Mouse (Mus musculus) erythroblast, adult 5-6 weeks (primary cell): ENCODE measurements around the gene Ube3b. TPM values are rescaled to one million over a fixed set of nuclear protein-coding genes. Genes with fewer than 3 reads are reported as not detected.

Source experiments
- ATAC-seq: replicated peaks from 2 replicates; pipeline ENCODE4 v1.8.0; 2016; ENCODE audit warnings: moderate number of reproducible peaks, mild to moderate bottlenecking, moderate TSS enrichment, inconsistent platforms; ENCODE audit not compliant: poor library complexity, low FRiP score, severe bottlenecking
- total RNA-seq, 2 experiments: library from RNA; stranded (forward) in 1 of 2; stranded (reverse) in 1 of 2; fragments of 150-400 nt in 1 of 2; fragments of 200-764, 138-1000 nt in 1 of 2; gene quantifications; 2 replicates each; pipeline versions ENCODE4 v1.2.3 to v1.2.4; 2015 to 2017; ENCODE audit warnings: low replicate concordance in 2 of 2

Gene Ube3b
- total RNA-seq, 2 experiments from 2014 or later, result 17.3 to 25.5 TPM

- ATAC-seq, result no peak
Measured at GRCm38 (mm10) chr5:114416855-114417254, 36.4 kb downstream of the Ube3b start.

- ATAC-seq, result no peak
Measured at GRCm38 (mm10) chr5:114418541-114418940, 38.1 kb downstream of the Ube3b start.

DNA sequence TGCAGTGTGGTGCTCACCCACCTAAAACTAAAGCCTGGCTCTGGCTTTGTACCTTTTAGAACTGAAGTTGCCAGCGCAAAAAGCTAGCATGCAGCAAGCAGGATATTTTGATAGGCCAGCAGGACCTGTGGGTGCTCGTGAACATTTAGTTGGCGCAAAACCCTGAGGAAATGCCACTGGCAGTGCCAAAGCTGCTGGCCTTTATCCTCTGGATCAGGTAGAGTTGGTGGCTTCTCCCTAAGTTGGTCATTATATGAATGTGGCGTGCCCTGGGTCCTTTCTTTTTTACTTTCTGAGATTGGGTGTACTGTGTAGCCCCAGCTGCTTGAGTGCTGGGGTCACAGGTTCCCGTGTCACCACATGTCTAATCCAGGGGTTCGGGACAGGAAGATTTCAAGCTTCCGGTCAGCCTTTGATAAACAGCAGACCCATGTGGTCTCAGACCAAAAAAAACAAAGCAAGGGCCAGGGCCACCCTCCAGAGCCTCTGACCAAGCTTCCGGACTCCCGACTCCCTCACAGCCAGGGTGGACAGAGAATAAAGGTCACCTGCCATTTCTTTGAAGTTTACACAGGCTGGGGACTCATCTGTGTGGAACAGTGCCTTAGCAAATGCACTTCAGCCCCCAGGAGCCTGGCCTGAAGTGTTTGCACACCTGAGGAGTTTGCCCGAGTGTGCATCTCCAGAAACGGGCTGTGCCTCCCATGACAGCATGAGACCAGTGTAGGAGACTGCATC, 41.3 kb downstream of the Ube3b start:
- no peak for ATAC-seq

GRCm38 (mm10) chr5:114422591-114422990, 42.2 kb downstream of the Ube3b start:
- no peak for ATAC-seq

DNA sequence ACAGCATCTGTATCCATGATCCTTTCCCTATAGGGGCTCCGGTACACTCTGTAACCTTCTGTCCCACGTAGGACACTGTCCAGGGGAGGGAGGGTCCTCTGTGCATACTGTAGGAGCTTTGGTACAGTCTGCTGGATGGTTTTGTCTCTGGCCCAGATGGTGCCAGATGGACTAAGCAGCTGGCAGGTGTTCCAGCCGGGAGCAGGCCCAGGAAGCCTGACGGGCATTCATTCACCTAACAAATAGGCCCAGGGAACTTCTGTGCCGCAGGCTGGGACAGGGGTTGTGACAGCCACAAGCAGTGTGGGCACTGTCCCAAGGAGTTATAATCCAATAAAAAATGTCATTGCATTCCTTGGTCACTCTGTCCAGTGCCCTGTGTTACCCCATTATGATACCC, 43.6 kb downstream of the Ube3b start:
- no peak for ATAC-seq

GRCm38 (mm10) chr5:114426732-114427131, 46.3 kb downstream of the Ube3b start:
- ATAC-seq, result no peak

GRCm38 (mm10) chr5:114428621-114429020, 48.2 kb downstream of the Ube3b start:
- ATAC-seq, result no peak

DNA sequence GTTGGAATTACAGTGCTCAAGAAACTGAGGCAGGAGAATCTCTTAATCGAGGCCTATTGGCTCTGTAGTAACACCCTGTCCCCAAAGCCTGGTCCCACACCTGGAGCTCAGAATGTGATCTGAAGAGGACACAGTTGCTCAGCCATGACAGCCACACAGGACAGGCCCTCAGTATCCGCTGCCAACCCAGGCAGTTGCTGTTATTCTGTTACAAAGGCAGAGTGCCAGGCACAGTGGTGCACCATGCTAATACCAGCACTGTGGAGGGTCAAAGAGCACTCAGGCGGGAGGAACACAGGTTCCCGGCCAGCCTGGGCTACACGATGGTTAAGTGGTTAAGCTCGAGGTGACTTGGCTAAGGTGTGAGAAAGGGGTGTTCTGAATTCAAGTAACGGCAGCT, 49.4 kb downstream of the Ube3b start:
- ATAC-seq, result no peak

DNA sequence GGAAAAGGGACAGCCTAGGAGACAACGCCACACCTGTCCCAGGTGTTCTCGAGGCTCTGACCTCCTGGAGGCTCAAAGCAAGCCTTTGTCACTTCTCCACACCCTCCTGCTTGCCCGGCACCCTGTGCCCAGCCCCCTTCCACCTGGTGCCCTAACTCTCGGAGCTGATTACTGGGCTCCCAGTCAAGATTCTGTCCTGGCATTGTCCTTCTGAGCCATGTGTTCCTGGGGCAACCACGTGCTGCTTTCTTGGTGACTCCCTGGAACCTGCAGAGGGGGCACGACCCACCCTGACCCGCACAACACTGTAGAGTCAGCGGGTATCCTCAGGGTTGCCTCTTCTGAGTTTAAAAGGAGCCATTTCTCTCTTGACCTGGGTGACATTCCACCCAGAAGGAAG, 54.0 kb downstream of the Ube3b start:
- no peak for ATAC-seq

- no peak for ATAC-seq
Measured at GRCm38 (mm10) chr5:114435588-114435987, 55.2 kb downstream of the Ube3b start.

- ATAC-seq, result peak; percentile 98
Measured at GRCm38 (mm10) chr5:114443566-114444367, 63.4 kb downstream of the Ube3b start, which contains the start of the genes Mmab and Mvk. TSS of gene Mmab (minus strand) at chr5:114444060. TSS of gene Mvk (plus strand) at chr5:114444269.

- no peak for ATAC-seq
Measured at GRCm38 (mm10) chr5:114444368-114444692, 63.9 kb downstream of the Ube3b start.

DNA sequence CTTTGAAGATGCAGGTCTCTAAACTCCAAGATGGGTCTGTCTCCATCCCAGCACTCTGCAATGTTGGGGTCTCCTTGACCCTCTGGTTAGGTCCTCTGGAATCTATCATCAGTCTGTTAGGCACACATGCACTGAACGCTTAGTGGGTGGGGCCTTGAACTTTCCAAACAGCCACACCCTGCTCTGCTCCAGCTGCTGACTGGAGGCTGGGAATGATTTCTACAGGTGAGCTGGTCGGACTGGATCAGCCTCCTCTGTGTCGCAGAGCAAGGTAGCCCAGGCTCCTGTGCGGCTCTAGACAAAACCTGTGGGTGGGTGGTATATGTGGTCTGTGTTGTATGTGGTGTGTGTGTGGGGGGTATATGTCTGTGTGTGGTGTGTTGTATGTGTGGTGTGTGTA, 68.6 kb downstream of the Ube3b start:
- ATAC-seq, result no peak

DNA sequence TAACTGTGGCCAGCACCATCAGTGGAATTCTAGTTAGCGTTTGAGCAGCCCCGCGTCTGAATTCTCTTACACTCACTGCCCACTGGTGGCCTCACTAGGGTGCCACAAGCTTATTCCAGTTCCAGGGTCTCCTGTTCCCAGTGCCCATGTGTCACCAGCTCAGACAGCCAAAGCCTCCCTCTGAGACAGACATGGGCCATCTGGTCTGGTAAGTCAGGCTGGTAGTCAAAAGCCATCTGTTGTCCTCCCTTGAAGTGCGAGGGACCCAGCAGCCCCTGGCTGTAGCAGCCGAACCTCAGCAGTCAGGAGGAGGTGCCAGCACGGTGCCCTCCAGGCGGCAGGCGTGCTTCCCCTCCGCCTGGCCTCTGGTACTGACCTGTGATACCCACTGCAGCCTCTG, 75.9 kb downstream of the Ube3b start:
- ATAC-seq, result no peak

DNA sequence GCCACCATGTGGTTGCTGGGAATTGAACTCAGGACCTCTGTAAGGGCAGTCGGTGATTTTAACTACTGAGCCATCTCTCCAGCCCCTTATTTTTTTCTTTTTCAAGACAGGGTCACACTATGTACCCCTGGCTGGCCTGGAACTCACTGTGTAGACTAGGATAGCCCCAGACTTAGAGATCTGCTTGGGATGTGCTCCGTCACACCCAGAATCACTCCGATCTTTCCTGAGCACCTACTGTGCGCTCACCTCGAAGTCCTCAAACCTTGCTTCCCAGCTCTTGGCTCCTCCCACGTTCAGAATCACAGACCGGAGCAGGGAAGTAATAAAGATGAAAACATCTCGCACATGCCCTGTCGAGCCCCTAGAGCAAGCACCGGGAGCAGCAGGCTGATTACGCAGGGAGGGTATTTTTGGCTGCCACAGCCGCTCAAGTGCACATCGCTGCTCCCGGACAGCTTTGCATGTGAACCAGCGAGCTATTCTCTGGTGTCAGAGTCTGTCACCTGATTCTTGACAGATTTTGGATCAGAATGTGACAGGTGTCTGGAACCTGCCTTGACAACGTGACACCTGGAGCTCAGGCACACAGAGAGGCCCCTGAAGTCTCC, 76.7 kb downstream of the Ube3b start:
- ATAC-seq, result no peak

- ATAC-seq, result peak; percentile 62
Measured at GRCm38 (mm10) chr5:114461238-114461637, 80.8 kb downstream of the Ube3b start.

DNA sequence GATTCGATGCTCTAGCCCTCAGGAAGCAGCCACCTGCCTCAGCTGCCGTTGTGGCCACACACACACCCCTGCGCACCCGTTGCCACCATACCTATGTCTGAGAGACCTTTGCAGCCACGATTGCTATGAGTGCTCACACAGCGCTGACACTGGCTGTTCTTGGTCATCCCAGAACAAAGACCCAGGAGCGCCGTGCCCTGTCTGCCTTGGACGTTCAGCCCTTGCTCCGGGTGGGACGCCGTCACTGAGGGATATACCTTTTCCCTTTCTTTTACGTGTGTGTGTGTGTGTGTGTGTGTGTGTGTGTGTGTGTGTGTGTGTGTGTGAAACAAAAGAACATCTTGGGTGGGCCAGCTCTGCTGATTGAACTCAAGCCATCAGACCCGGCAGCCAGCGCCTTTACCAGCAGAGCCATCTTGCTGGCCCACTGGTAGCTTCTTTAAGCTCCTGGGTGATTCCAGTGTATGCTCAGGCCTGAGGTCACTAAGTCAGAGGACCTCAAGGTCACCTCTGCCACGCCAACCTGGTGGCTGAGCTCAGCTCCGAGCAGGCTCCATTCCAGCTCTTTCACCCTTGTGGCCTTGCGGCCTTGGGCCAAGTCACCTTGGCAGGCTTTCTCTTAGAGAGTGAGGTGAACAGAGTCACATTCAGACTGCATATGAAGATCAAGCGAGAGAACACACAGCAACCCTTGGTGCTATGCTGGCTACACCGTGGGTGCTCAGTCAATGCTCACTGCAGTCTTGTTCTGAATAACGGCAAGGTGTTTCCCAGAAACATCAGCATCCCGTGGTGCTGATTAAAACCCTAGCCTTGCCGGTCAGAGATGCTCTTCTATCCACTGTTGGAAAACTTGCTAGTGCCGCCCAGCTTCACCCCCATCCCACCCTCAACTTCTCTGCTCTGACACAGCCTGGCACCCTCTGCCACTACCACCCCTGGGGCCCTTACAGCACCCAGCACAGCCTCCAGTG, 81.9 kb downstream of the Ube3b start:
- no peak for ATAC-seq

GRCm38 (mm10) chr5:114464561-114464960, 84.2 kb downstream of the Ube3b start:
- ATAC-seq, result no peak

GRCm38 (mm10) chr5:114465641-114466040, 85.2 kb downstream of the Ube3b start:
- no peak for ATAC-seq

DNA sequence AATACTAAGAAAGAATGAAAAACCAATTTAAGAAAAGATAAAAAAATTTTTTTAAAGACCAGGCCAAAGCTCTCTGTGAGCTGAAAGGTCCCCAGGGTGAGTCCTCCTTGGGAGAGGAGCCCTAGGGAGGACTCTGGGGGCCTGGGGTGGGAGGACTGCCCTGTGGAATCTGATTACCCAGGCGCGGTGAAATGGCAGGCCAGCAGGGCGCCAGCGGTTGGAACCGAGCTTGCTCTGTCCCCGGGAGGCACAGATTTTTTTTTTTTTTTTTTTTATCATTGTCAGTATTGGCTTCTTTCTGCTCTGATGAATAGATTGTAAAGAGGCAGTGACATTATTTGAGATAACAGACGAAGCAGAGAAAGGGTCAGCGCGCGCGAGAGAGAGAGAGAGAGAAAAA, 86.6 kb downstream of the Ube3b start:
- no peak for ATAC-seq
